Mouse (Mus musculus) liver, embryonic 14.5 days (tissue): ENCODE data around the gene Nrg3. TPM values are rescaled to one million over a fixed set of nuclear protein-coding genes. Genes with fewer than 3 reads are reported as not detected.

Source experiments
- ATAC-seq: fragments of 200-750 bp; cut with Nextera tagmentation; 2 replicates; pipeline ENCODE4 v1.8.0; 2017; ENCODE audit warnings: moderate number of reproducible peaks, mild to moderate bottlenecking, moderate library complexity; ENCODE audit not compliant: insufficient read depth
- DNase-seq, 3 experiments: peaks; one replicate each; pipeline ENCODE4 v3.0.0-alpha.2; 2012 to 2013; ENCODE audit warnings: low read depth in 3 of 3, low spot score in 3 of 3
- H3K27ac ChIP-seq: fragments of 300-500 bp; sonication (generic); 2 replicates; pipeline ENCODE4 v1.5.1; 2014; ENCODE audit warnings: moderate library complexity, mild to moderate bottlenecking, control low read depth, inconsistent platforms
- H3K27me3 ChIP-seq: fragments of 300-500 bp; sonication (generic); 2 replicates; pipeline ENCODE4 v1.6.1; 2014; ENCODE audit warnings: mild to moderate bottlenecking, low read length, moderate library complexity; ENCODE audit not compliant: control insufficient read depth, insufficient read depth
- H3K36me3 ChIP-seq: fragments of 300-500 bp; sonication (generic); replicated peaks from 2 replicates; pipeline ENCODE4 v1.6.1; 2014; ENCODE audit warnings: low read depth; ENCODE audit not compliant: control insufficient read depth, insufficient read depth
- H3K4me1 ChIP-seq, 2 experiments: fragments of 200-500 bp in 1 of 2; fragments of 300-500 bp in 1 of 2; sonication (generic) in 1 of 2; replicated peaks; 2 replicates each; pipeline ENCODE4 v1.6.1; 2012 to 2014; ENCODE audit warnings: antibody characterized with exemption in 1 of 2, inconsistent platforms in 1 of 2, low read length in 1 of 2; ENCODE audit not compliant: control insufficient read depth in 2 of 2, insufficient read depth in 2 of 2
- H3K4me2 ChIP-seq: fragments of 300-500 bp; sonication (generic); 2 replicates; pipeline ENCODE4 v1.6.1; 2014; ENCODE audit warnings: low read depth, mild to moderate bottlenecking, control low read depth, moderate library complexity
- H3K4me3 ChIP-seq, 2 experiments: fragments of 200-500 bp in 1 of 2; fragments of 300-500 bp in 1 of 2; sonication (generic) in 1 of 2; 2 replicates each; pipeline ENCODE4 v1.5.1; 2012 to 2014; ENCODE audit warnings: low read depth in 2 of 2, low read length in 2 of 2, mild to moderate bottlenecking in 2 of 2, control low read depth in 1 of 2, inconsistent platforms in 1 of 2, moderate library complexity in 1 of 2; ENCODE audit not compliant: insufficient read depth in 1 of 2
- H3K9ac ChIP-seq: fragments of 300-500 bp; sonication (generic); replicated peaks from 2 replicates; pipeline ENCODE4 v1.6.1; 2014; ENCODE audit warnings: mild to moderate bottlenecking, control low read depth, moderate library complexity
- H3K9me3 ChIP-seq: fragments of 300-500 bp; sonication (generic); 2 replicates; pipeline ENCODE4 v1.6.1; 2016; ENCODE audit warnings: low read length, mixed read lengths; ENCODE audit not compliant: control insufficient read depth
- CTCF ChIP-seq: IDR thresholded peaks from 2 replicates; pipeline ENCODE4 v1.5.1; 2016; ENCODE audit warnings: antibody characterized with exemption, low read depth, control low read depth
- EP300 ChIP-seq: IDR thresholded peaks from 2 replicates; pipeline ENCODE4 v1.6.1; 2016; ENCODE audit warnings: antibody characterized with exemption, low read depth
- WGBS: fragments of 180-500 bp; shearing (Covaris S2); extraction: QIAGEN DNeasy Blood & Tissue Kit; methylation state at CpG from one replicate; pipeline ENCODE4 v1.1.7; 2014; ENCODE audit not compliant: insufficient replicate concordance; 5-methylcytosine and 5-hydroxymethylcytosine counted together
- polyA plus RNA-seq, 2 experiments: library from polyadenylated mRNA; depleted of rRNA in 1 of 2; stranded (reverse) in 1 of 2; unstranded in 1 of 2; fragments of >200 nt; fragmentation: Nextera tagmentation in 1 of 2; extraction: Ambion mirVana in 1 of 2; gene quantifications; 2 replicates each; pipeline versions ENCODE4 v1.2.1 to v1.2.3; 2012 to 2014

The Nrg3 gene
- polyA plus RNA-seq, 2 experiments = not detected

- H3K4me3 ChIP-seq = no peak overlapping the region
- no peak overlapping the region for H3K27ac ChIP-seq
- ATAC-seq (no peak), DNase-seq (no peak)
- no peak overlapping the region for H3K4me2 ChIP-seq
- no peaks in the 10 kb centered on the region for H3K27me3 ChIP-seq
- WGBS = 63% methylated on average over 3 of the region's 3 CpGs
- H3K9ac ChIP-seq = no peak overlapping the region
- H3K4me1 ChIP-seq = no peaks in the 10 kb centered on the region
- TF ChIP-seq CTCF (no peak), EP300 (no peak)
- no peaks in the 10 kb centered on the region for H3K9me3 ChIP-seq
- no peaks in the 10 kb centered on the region for H3K36me3 ChIP-seq
Measured at GRCm38 (mm10) chr14:39109566-39109965, 363.3 kb downstream of the Nrg3 start.

GRCm38 (mm10) chr14:39106776-39107175 is 366.1 kb downstream of the Nrg3 start:
- H3K9me3 ChIP-seq = no peaks in the 10 kb centered on the region
- H3K4me3 ChIP-seq = no peak overlapping the region
- H3K4me1 ChIP-seq = no peaks in the 10 kb centered on the region
- no peak overlapping the region for H3K9ac ChIP-seq
- WGBS = 64% methylated on average over 3 of the region's 3 CpGs
- H3K27me3 ChIP-seq = no peaks in the 10 kb centered on the region
- no peak overlapping the region for H3K27ac ChIP-seq
- TF ChIP-seq CTCF (no peak), EP300 (no peak)
- no peaks in the 10 kb centered on the region for H3K36me3 ChIP-seq
- no peak overlapping the region for H3K4me2 ChIP-seq
- no peak for ATAC-seq
- no peak for DNase-seq

- no peaks in the 10 kb centered on the region for H3K4me1 ChIP-seq
- no peaks in the 10 kb centered on the region for H3K27me3 ChIP-seq
- no peak overlapping the region for H3K9ac ChIP-seq
- H3K4me3 ChIP-seq = no peak overlapping the region
- no peaks in the 10 kb centered on the region for H3K36me3 ChIP-seq
- DNase-seq (no peak), ATAC-seq (no peak)
- H3K9me3 ChIP-seq = no peaks in the 10 kb centered on the region
- WGBS = 40% methylated on average over 1 of the region's 1 CpGs
- H3K4me2 ChIP-seq = no peak overlapping the region
- TF ChIP-seq EP300 = no peak
- no peak overlapping the region for H3K27ac ChIP-seq
Measured at GRCm38 (mm10) chr14:39095219-39095618, 377.7 kb downstream of the Nrg3 start.

- no peak for DNase-seq
- Histone ChIP-seq H3K4me2 (no peak overlapping the region), H3K27me3 (no peaks in the 10 kb centered on the region), H3K9ac (no peak overlapping the region), H3K9me3 (no peaks in the 10 kb centered on the region), H3K36me3 (no peaks in the 10 kb centered on the region), H3K4me1 (no peaks in the 10 kb centered on the region), H3K27ac (no peak overlapping the region), H3K4me3 (no peak overlapping the region)
- TF ChIP-seq EP300 (no peak), CTCF (no peak)
- WGBS = 30% methylated on average over 1 of the region's 1 CpGs
- ATAC-seq = no peak
Measured at GRCm38 (mm10) chr14:39079461-39079860, 393.4 kb downstream of the Nrg3 start.

GRCm38 (mm10) chr14:39051542-39051941 is 421.3 kb downstream of the Nrg3 start:
- Histone ChIP-seq H3K9ac (no peak overlapping the region), H3K27me3 (no peaks in the 10 kb centered on the region), H3K36me3 (no peaks in the 10 kb centered on the region), H3K4me1 (no peaks in the 10 kb centered on the region), H3K27ac (no peak overlapping the region), H3K4me2 (no peak overlapping the region), H3K9me3 (no peaks in the 10 kb centered on the region), H3K4me3 (no peak overlapping the region)
- no peak for DNase-seq
- 43% methylated on average over 2 of the region's 2 CpGs for WGBS
- ATAC-seq = peak; percentile 43; the same call in 1 of the 2 replicates
- TF ChIP-seq CTCF = no peak
- no peak for TF ChIP-seq EP300
